Mouse (Mus musculus): Measurements from ENCODE around the gene Map4k3. TPM values are rescaled to one million over a fixed set of nuclear protein-coding genes. Genes with fewer than 3 reads are reported as not detected.

Map4k3 gene
- total and polyA plus RNA-seq, 3 experiments: 3.2 to 4.1 TPM; not detected in 1

- Histone ChIP-seq H3K36me3 (ENCODE audit: control insufficient read depth in 1 of 2, insufficient read depth in 2 of 2, low read length in 2 of 2) (no peaks in the 10 kb centered on the region), H3K4me3 (ENCODE audit: control insufficient read depth in 1 of 2, insufficient read depth in 1 of 2, low read depth in 2 of 2, low read length in 2 of 2) (no peak overlapping the region), H3K9me3 (replicated peaks; ENCODE audit: insufficient read depth, low read length) (no peaks in the 10 kb centered on the region), H3K27me3 (ENCODE audit: control insufficient read depth in 1 of 2, insufficient read depth in 2 of 2, low read length in 2 of 2) (no peaks in the 10 kb centered on the region), H3K4me1 (ENCODE audit: control insufficient read depth in 1 of 2, insufficient read depth in 2 of 2, low read length in 2 of 2) (no peaks in the 10 kb centered on the region), H3K9ac (ENCODE audit: control insufficient read depth, low read depth, low read length, poor library complexity, severe bottlenecking) (no peak overlapping the region), H3K27ac (ENCODE audit: control insufficient read depth, low read depth, low read length) (no peak overlapping the region), H3K79me2 (ENCODE audit: control insufficient read depth, insufficient read depth, low read length, poor library complexity) (no peaks in the 10 kb centered on the region)
- no peak for DNase-seq (ENCODE audit: low read depth, low spot score)
- TF ChIP-seq MAX (IDR thresholded peaks at IDR 0.05; ENCODE audit: low read length) (no peak), KAT2A (conservative IDR thresholded peaks at IDR 0.05; ENCODE audit: low read depth, low read length) (no peak), CHD1 (IDR thresholded peaks at IDR 0.05; ENCODE audit: low read depth, low read length) (no peak), SMC3 (IDR thresholded peaks at IDR 0.05; ENCODE audit: low read depth, low read length) (no peak), RAD21 (IDR thresholded peaks at IDR 0.05; ENCODE audit: low read depth, low read length) (no peak), MYC (IDR thresholded peaks at IDR 0.05; ENCODE audit: low read depth, low read length) (no peak), USF1 (IDR thresholded peaks at IDR 0.05; ENCODE audit: low read depth, low read length) (no peak), NELFE (IDR thresholded peaks at IDR 0.05; ENCODE audit: low read depth, low read length) (no peak), CTCF (IDR thresholded peaks at IDR 0.05 in 2 of 3, conservative IDR thresholded peaks at IDR 0.05 in 1 of 3; ENCODE audit: control insufficient read depth in 1 of 3, insufficient read depth in 1 of 3, low read depth in 2 of 3, low read length in 3 of 3, poor library complexity in 1 of 3, severe bottlenecking in 1 of 3) (no peak), MYB (IDR thresholded peaks at IDR 0.05; ENCODE audit: low read depth, low read length) (no peak), UBTF (IDR thresholded peaks at IDR 0.05; ENCODE audit: borderline replicate concordance, insufficient read depth, low read depth, low read length) (no peak), MAFK (IDR thresholded peaks at IDR 0.05; ENCODE audit: borderline replicate concordance, low read depth, low read length) (no peak), MAZ (IDR thresholded peaks at IDR 0.05; ENCODE audit: low read depth, low read length) (no peak), CHD2 (IDR thresholded peaks at IDR 0.05; ENCODE audit: low read length) (no peak), GATA1 (IDR thresholded peaks at IDR 0.05; ENCODE audit: low read depth, low read length) (no peak), HCFC1 (IDR thresholded peaks at IDR 0.05; ENCODE audit: low read depth, low read length) (no peak)
Measured at GRCm38 (mm10) chr17:80646131-80646530, 82.2 kb downstream of the Map4k3 start.

GRCm38 (mm10) chr17:80645694-80646034 lies 82.6 kb downstream of the Map4k3 start:
- no peaks in the 10 kb centered on the region for H3K4me1 ChIP-seq (ENCODE audit: control insufficient read depth in 1 of 2, insufficient read depth in 2 of 2, low read length in 2 of 2)
- no peak overlapping the region for H3K4me3 ChIP-seq (ENCODE audit: control insufficient read depth in 1 of 2, insufficient read depth in 1 of 2, low read depth in 2 of 2, low read length in 2 of 2)
- TF ChIP-seq TCF12 (IDR thresholded peaks at IDR 0.05; ENCODE audit: low read depth, low read length) (no peak), MEF2A (IDR thresholded peaks at IDR 0.05; ENCODE audit: extremely low read depth, insufficient replicate concordance, low read depth, low read length, poor library complexity, severe bottlenecking) (no peak), ZC3H11A (IDR thresholded peaks at IDR 0.05; ENCODE audit: low read depth, low read length) (no peak), ETS1 (IDR thresholded peaks at IDR 0.05; ENCODE audit: low read depth, low read length) (no peak), BHLHE40 (IDR thresholded peaks at IDR 0.05; ENCODE audit: borderline replicate concordance, low read depth, low read length) (no peak), MXI1 (IDR thresholded peaks at IDR 0.05; ENCODE audit: low read depth, low read length) (no peak), ZNF384 (IDR thresholded peaks at IDR 0.05; ENCODE audit: low read depth, low read length) (no peak), JUND (IDR thresholded peaks at IDR 0.05; ENCODE audit: low read depth, low read length) (no peak), TAL1 (IDR thresholded peaks at IDR 0.05; ENCODE audit: low read length) (no peak), NELFE (IDR thresholded peaks at IDR 0.05; ENCODE audit: low read depth, low read length) (no peak), MAZ (IDR thresholded peaks at IDR 0.05; ENCODE audit: low read depth, low read length) (no peak), GABPA (IDR thresholded peaks at IDR 0.05; ENCODE audit: low read depth, low read length) (no peak), MYB (IDR thresholded peaks at IDR 0.05; ENCODE audit: low read depth, low read length) (no peak), CTCF (IDR thresholded peaks at IDR 0.05 in 2 of 3, conservative IDR thresholded peaks at IDR 0.05 in 1 of 3; ENCODE audit: control insufficient read depth in 1 of 3, insufficient read depth in 1 of 3, low read depth in 2 of 3, low read length in 3 of 3, poor library complexity in 1 of 3, severe bottlenecking in 1 of 3) (no peak), POLR2AphosphoS5 (IDR thresholded peaks at IDR 0.05; ENCODE audit: borderline replicate concordance, low read depth, low read length) (no peak), EP300 (IDR thresholded peaks at IDR 0.05; ENCODE audit: low read depth in 1 of 2, low read length in 2 of 2) (no peak), MAFK (IDR thresholded peaks at IDR 0.05; ENCODE audit: borderline replicate concordance, low read depth, low read length) (no peak), USF2 (IDR thresholded peaks at IDR 0.05; ENCODE audit: borderline replicate concordance in 1 of 2, insufficient read depth in 1 of 2, low read depth in 1 of 2, low read length in 2 of 2) (no peak), RAD21 (IDR thresholded peaks at IDR 0.05; ENCODE audit: low read depth, low read length) (no peak)
- H3K27ac ChIP-seq (ENCODE audit: control insufficient read depth, low read depth, low read length): no peak overlapping the region
- H3K9me3 ChIP-seq (replicated peaks; ENCODE audit: insufficient read depth, low read length): no peaks in the 10 kb centered on the region
- no peaks in the 10 kb centered on the region for H3K79me2 ChIP-seq (ENCODE audit: control insufficient read depth, insufficient read depth, low read length, poor library complexity)
- no peaks in the 10 kb centered on the region for H3K36me3 ChIP-seq (ENCODE audit: control insufficient read depth in 1 of 2, insufficient read depth in 2 of 2, low read length in 2 of 2)
- no peaks in the 10 kb centered on the region for H3K27me3 ChIP-seq (ENCODE audit: control insufficient read depth in 1 of 2, insufficient read depth in 2 of 2, low read length in 2 of 2)
- DNase-seq (ENCODE audit: low read depth, low spot score): no peak
- H3K9ac ChIP-seq (ENCODE audit: control insufficient read depth, low read depth, low read length, poor library complexity, severe bottlenecking): no peak overlapping the region
